ENCODE assay signal across 9 mouse cellular contexts in genomic region chr9:56868292-56868691, GRCm38 (mm10). TPM values are rescaled to one million over a fixed set of nuclear protein-coding genes. Genes with fewer than 3 reads are reported as not detected.
DNase-seq lines count a peak whose midpoint lies in the region; ATAC-seq lines count a peak whose summit lies in the region.
"Had no signal": no experiment of that assay in that cellular context is flagged by ENCODE, and none has a peak within 500 bp of the region (broad histone marks: within the 10 kb centered on the region; RNA-seq: fewer than 3 reads in every experiment).

No protein-coding gene starts in this region.

- H3K36me3 ChIP-seq in forebrain, embryonic 10.5 days (replicated peaks), result no peaks in the 10 kb centered on the region
- H3K36me3 ChIP-seq in forebrain, embryonic 11.5 days (ENCODE audit: control insufficient read depth, insufficient read depth, low read length), result no peaks in the 10 kb centered on the region
- no peaks in the 10 kb centered on the region for H3K36me3 ChIP-seq in neural tube, embryonic 14.5 days (ENCODE audit: control insufficient read depth, insufficient read depth, low read length)

- no peaks in the 10 kb centered on the region for H3K9me3 ChIP-seq in forebrain, embryonic 10.5 days
- H3K9me3 ChIP-seq in forebrain, embryonic 11.5 days (ENCODE audit: control insufficient read depth, low read length), result no peaks in the 10 kb centered on the region
- no peaks in the 10 kb centered on the region for H3K9me3 ChIP-seq in neural tube, embryonic 14.5 days (ENCODE audit: control insufficient read depth, low read length)
- H3K9me3 ChIP-seq: megakaryocyte, embryonic 14.5 days had no signal

- no peak overlapping the region for H3K4me3 ChIP-seq in forebrain, embryonic 10.5 days
- H3K4me3 ChIP-seq in forebrain, embryonic 11.5 days (ENCODE audit: low read depth, low read length), result no peak overlapping the region
- H3K4me3 ChIP-seq in neural tube, embryonic 14.5 days (ENCODE audit: low read depth, low read length), result no peak overlapping the region
- H3K4me3 ChIP-seq: megakaryocyte, embryonic 14.5 days had no signal

- ATAC-seq in forebrain, embryonic 11.5 days (replicated peaks; ENCODE audit: low FRiP score), result no peak
- ATAC-seq in neural tube, embryonic 14.5 days (ENCODE audit: low read depth), result peak; percentile 91

- no peak overlapping the region for H3K9ac ChIP-seq in forebrain, embryonic 11.5 days (ENCODE audit: low read length)
- H3K9ac ChIP-seq in neural tube, embryonic 14.5 days (replicated peaks; ENCODE audit: low read depth, low read length), result no peak overlapping the region

- intact Hi-C loops in heart, postnatal 10 days (cut with DNase I), result no loop called here
- intact Hi-C loops in left cerebral cortex, postnatal 25 days (cut with DNase I), result no loop called here

- peaks cover 54% of the 10 kb centered on the region for H3K27me3 ChIP-seq in forebrain, embryonic 10.5 days (ENCODE audit: poor library complexity, severe bottlenecking)
- H3K27me3 ChIP-seq in forebrain, embryonic 11.5 days (ENCODE audit: control insufficient read depth, insufficient read depth, low read length), result peaks cover 2% of the 10 kb centered on the region; the same call in 1 of the 2 replicates
- H3K27me3 ChIP-seq in neural tube, embryonic 14.5 days (ENCODE audit: control insufficient read depth, insufficient read depth, low read length), result peaks cover 5% of the 10 kb centered on the region

- peak overlapping the region; percentile 35; the same call in 1 of the 2 replicates for H3K27ac ChIP-seq in forebrain, embryonic 10.5 days
- no peak overlapping the region for H3K27ac ChIP-seq in forebrain, embryonic 11.5 days (ENCODE audit: low read depth, low read length)
- peak overlapping the region; percentile 23; the same call in 1 of the 2 replicates for H3K27ac ChIP-seq in neural tube, embryonic 14.5 days (ENCODE audit: low read depth, low read length)

- DNase-seq in forebrain, embryonic 10.5 days (ENCODE audit: extremely low spot score, low spot score), result no peak
- DNase-seq in forebrain, embryonic 11.5 days (ENCODE audit: low spot score), result no peak
- DNase-seq in MN1 (ENCODE audit: low spot score), result peak; percentile 72
- DNase-seq in heart, postnatal 10 days, result peak; percentile 67 to 74
- peak; percentile 66 to 71 for DNase-seq in left cerebral cortex, postnatal 25 days (ENCODE audit: low spot score in 2 of 2)
- no peak for DNase-seq in embryo, embryonic 10 days (ENCODE audit: low spot score)
- DNase-seq in natural killer cell, adult 2 months (ENCODE audit: low spot score in 2 of 2), result no peak

- 60% methylated on average over 6 of the region's 6 CpGs for WGBS in forebrain, embryonic 10.5 days
- WGBS in forebrain, embryonic 11.5 days, result 43% methylated on average over 6 of the region's 6 CpGs
- WGBS in neural tube, embryonic 14.5 days, result 47% methylated on average over 6 of the region's 6 CpGs

- peaks cover 33% of the 10 kb centered on the region for H3K4me1 ChIP-seq in forebrain, embryonic 10.5 days
- H3K4me1 ChIP-seq in forebrain, embryonic 11.5 days (replicated peaks; ENCODE audit: control insufficient read depth, insufficient read depth, low read length), result 0 out of 2 replicates have a peak, but pooled peaks cover 4% of the 10 kb centered on the region
- peaks cover 9% of the 10 kb centered on the region; the same call in 1 of the 2 replicates for H3K4me1 ChIP-seq in neural tube, embryonic 14.5 days (ENCODE audit: control insufficient read depth, insufficient read depth, low read length)

- H3K4me2 ChIP-seq in forebrain, embryonic 11.5 days (ENCODE audit: low read depth, low read length, severe bottlenecking), result no peak overlapping the region
- no peak overlapping the region for H3K4me2 ChIP-seq in neural tube, embryonic 14.5 days (ENCODE audit: low read depth, low read length)

RNA-seq across cellular contexts. Expression of gene Cspg4, which starts 3.5 kb away (rescaled TPM):
- polyA plus RNA-seq in forebrain, embryonic 10.5 days (2016; fragmentation: Nextera tagmentation; extraction: Ambion mirVana), result 0.88 and 1.1 TPM in 2 replicates
- polyA plus RNA-seq in forebrain, embryonic 11.5 days (2014; fragmentation: Nextera tagmentation; extraction: Ambion mirVana), result 1.4 and 2.0 TPM in 2 replicates
- 10 to 100 TPM; 42.6 to 43.4 TPM for total RNA-seq in heart, postnatal 10 days (2021)
- total RNA-seq in left cerebral cortex, postnatal 25 days (2021), result 10 to 100 TPM; 17.2 to 18.5 TPM
- 6.1 and 6.7 TPM in 2 replicates for polyA plus RNA-seq in neural tube, embryonic 14.5 days (2014; fragmentation: Nextera tagmentation; extraction: Ambion mirVana)

RNA-seq across cellular contexts. Expression of gene Odf3l1, which starts 3.8 kb away (rescaled TPM):
- not detected in 2 replicates for polyA plus RNA-seq in forebrain, embryonic 10.5 days (2016; fragmentation: Nextera tagmentation; extraction: Ambion mirVana)
- not detected in 2 replicates for polyA plus RNA-seq in forebrain, embryonic 11.5 days (2014; fragmentation: Nextera tagmentation; extraction: Ambion mirVana)
- total RNA-seq in heart, postnatal 10 days (2021), result under 1 TPM in 1 of 2 experiments, not detected in 1; 0.32 TPM
- not detected for total RNA-seq in left cerebral cortex, postnatal 25 days (2021)
- polyA plus RNA-seq in neural tube, embryonic 14.5 days (2014; fragmentation: Nextera tagmentation; extraction: Ambion mirVana), result 0.32 TPM in 1 of 2 replicates, not detected in the other

RNA-seq across cellular contexts. Expression of gene Snx33, which starts 59.9 kb away (rescaled TPM):
- 8.6 and 9.9 TPM in 2 replicates for polyA plus RNA-seq in forebrain, embryonic 10.5 days (2016; fragmentation: Nextera tagmentation; extraction: Ambion mirVana)
- polyA plus RNA-seq in forebrain, embryonic 11.5 days (2014; fragmentation: Nextera tagmentation; extraction: Ambion mirVana), result 5.8 and 6.0 TPM in 2 replicates
- 10 to 100 TPM; 11.5 to 13.1 TPM for total RNA-seq in heart, postnatal 10 days (2021)
- 1 to 10 TPM; 6.7 to 7.6 TPM for total RNA-seq in left cerebral cortex, postnatal 25 days (2021)
- polyA plus RNA-seq in neural tube, embryonic 14.5 days (2014; fragmentation: Nextera tagmentation; extraction: Ambion mirVana), result 1.3 and 2.1 TPM in 2 replicates

Comparison
In these comparisons a context has a peak if more than half of its experiments do, and no peak if none do; other contexts are left out.
1. DNase-seq: peak in MN1 (single experiment), heart, postnatal 10 days (2 of 2) and left cerebral cortex, postnatal 25 days (2 of 2); none in forebrain, embryonic 10.5 days (single experiment), forebrain, embryonic 11.5 days (single experiment), embryo, embryonic 10 days (single experiment) and natural killer cell, adult 2 months (0 of 2).